Mouse (Mus musculus): Measurements from ENCODE around the gene Slc25a33. TPM values are rescaled to one million over a fixed set of nuclear protein-coding genes. Genes with fewer than 3 reads are reported as not detected.

The Slc25a33 gene
- polyA plus RNA-seq, 1 experiment, result 43.7 TPM

DNA sequence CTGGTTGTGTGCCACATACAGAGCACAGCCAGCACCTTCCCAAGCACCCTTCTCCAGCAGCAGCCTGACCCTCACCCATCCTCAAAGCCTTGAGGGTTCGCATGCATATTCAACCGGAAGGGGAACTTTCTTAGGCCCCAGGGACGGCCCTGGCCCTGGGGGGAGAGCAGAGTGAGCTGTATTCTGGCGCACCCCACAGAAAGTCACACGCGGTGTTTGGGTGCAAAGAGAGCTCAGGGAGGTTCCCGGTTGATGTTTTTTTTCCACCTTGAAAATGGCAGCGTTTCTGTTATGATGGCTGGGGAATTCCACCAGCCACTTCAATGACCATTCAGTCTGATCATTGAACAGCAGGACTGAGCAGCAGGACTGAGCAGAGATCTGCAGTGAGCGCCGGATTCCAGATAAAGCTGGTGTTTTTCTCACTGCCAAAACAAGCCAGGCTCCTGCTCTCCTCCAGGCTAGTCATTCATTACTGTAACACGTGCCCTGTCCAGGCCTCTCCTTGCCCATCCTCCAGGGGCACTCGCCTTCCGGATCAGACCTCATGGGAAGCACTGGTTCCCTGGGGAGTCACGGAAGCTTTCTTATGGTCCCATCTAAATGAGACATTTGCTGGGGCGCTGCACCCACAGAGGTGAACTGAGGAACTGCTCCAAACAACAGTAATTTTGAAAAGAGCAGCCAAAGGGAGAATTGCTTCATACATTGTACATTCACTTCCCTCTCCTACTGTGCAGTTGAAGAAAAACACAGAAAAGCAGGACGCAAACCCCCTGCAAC lies 77.7 kb downstream of the Slc25a33 start:
- no peak overlapping the region for H3K27ac ChIP-seq (ENCODE audit: insufficient read depth, low read length)
- no peak for TF ChIP-seq POLR2A (IDR thresholded peaks at IDR 0.05; ENCODE audit: extremely low read depth, insufficient read depth, low read length)
- TF ChIP-seq CTCF (IDR thresholded peaks at IDR 0.05; ENCODE audit: extremely low read depth, insufficient read depth, low read length), result no peak
- H3K4me3 ChIP-seq (ENCODE audit: insufficient read depth, low read length), result no peak overlapping the region
- H3K4me1 ChIP-seq (ENCODE audit: control insufficient read depth, insufficient read depth, low read length), result no peaks in the 10 kb centered on the region

Other genes with a start within 250 kb of the Slc25a33 start
- gene Clstn1, start 187.8 kb downstream of the Slc25a33 start, polyA plus RNA-seq (2012; rRNA removed), result 406 and 407 TPM in 2 replicates
- gene Pik3cd, start 71.7 kb downstream of the Slc25a33 start, polyA plus RNA-seq (2012; rRNA removed), result 13.2 and 15.7 TPM in 2 replicates
- 75.0 and 75.9 TPM in 2 replicates for gene Tmem201, start 36.2 kb downstream of the Slc25a33 start, polyA plus RNA-seq (2012; rRNA removed)
- 18.3 and 20.0 TPM in 2 replicates for gene Spsb1, start 180.8 kb upstream of the Slc25a33 start, polyA plus RNA-seq (2012; rRNA removed)
- gene H6pd, start 234.7 kb upstream of the Slc25a33 start, polyA plus RNA-seq (2012; rRNA removed), result 5.7 TPM in 2 replicates